Mouse (Mus musculus) gastrocnemius, postnatal 36 days (tissue): ENCODE measurements at regions not wholly inside any gene's neighbourhood (a gene's known extent, or its start where the extent isn't known, plus 50 kb on each side); places are given as distances from the start of the nearest gene placed in this dataset.

Experiments used
- DNase-seq, 2 experiments: peaks; one replicate each; pipeline ENCODE4 v3.0.0; 2022
- intact Hi-C: fragments of 180-260 bp; cut with DNase I; formaldehyde crosslinking; loops from one replicate; pipeline ENCODE4 v1.15.1; 2025

GRCm38 (mm10) chr9:47323051-47323450, 206.9 kb upstream of the Cadm1 start:
- intact Hi-C loops = no loop called here
- no peak for DNase-seq

- DNase-seq = no peak
- intact Hi-C loops = no loop called here
Observed at GRCm38 (mm10) chr9:47327575-47327974, 202.4 kb upstream of the Cadm1 start.

GRCm38 (mm10) chr9:47332929-47333328, 197.0 kb upstream of the Cadm1 start:
- intact Hi-C loops = no loop called here
- DNase-seq = no peak

GRCm38 (mm10) chr9:47338221-47338620, 191.8 kb upstream of the Cadm1 start:
- no peak for DNase-seq
- intact Hi-C loops = no loop called here

GRCm38 (mm10) chr9:47346527-47347111, 183.4 kb upstream of the Cadm1 start:
- DNase-seq = no peak
- intact Hi-C loops = no loop called here

- DNase-seq = no peak
- intact Hi-C loops = no loop called here
Observed at GRCm38 (mm10) chr9:47350301-47350700, 179.7 kb upstream of the Cadm1 start.

- DNase-seq = no peak
- intact Hi-C loops = no loop called here
Observed at GRCm38 (mm10) chr9:47351036-47351435, 178.9 kb upstream of the Cadm1 start.

GRCm38 (mm10) chr9:47353017-47353416, 177.0 kb upstream of the Cadm1 start:
- no peak for DNase-seq
- intact Hi-C loops = no loop called here

GRCm38 (mm10) chr9:47353972-47354371, 176.0 kb upstream of the Cadm1 start:
- intact Hi-C loops = no loop called here
- no peak for DNase-seq

GRCm38 (mm10) chr9:47354423-47354822, 175.6 kb upstream of the Cadm1 start:
- intact Hi-C loops = no loop called here
- DNase-seq = no peak

GRCm38 (mm10) chr9:47354866-47355265, 175.1 kb upstream of the Cadm1 start:
- intact Hi-C loops = no loop called here
- DNase-seq = no peak

- intact Hi-C loops = no loop called here
- DNase-seq = no peak
Observed at GRCm38 (mm10) chr9:47357756-47358399, 172.1 kb upstream of the Cadm1 start.

GRCm38 (mm10) chr9:47358400-47358767, 171.6 kb upstream of the Cadm1 start:
- DNase-seq = no peak
- intact Hi-C loops = no loop called here

- DNase-seq = no peak
Observed at GRCm38 (mm10) chr9:47363086-47363485, 166.9 kb upstream of the Cadm1 start.

GRCm38 (mm10) chr9:47364762-47365161, 165.2 kb upstream of the Cadm1 start:
- no peak for DNase-seq
- intact Hi-C loops = no loop called here

More at GRCm38 (mm10) chr9:47363086-47363485, 166.9 kb upstream of the Cadm1 start:
- intact Hi-C loops = no loop called here

- intact Hi-C loops = no loop called here
- peak in 1 of 2 experiments; percentile 12 for DNase-seq
Observed at GRCm38 (mm10) chr9:47367266-47367957, 162.6 kb upstream of the Cadm1 start.

- no peak for DNase-seq
- intact Hi-C loops = no loop called here
Observed at GRCm38 (mm10) chr9:47368015-47368901, 161.7 kb upstream of the Cadm1 start.

- intact Hi-C loops = no loop called here
- DNase-seq = no peak
Observed at GRCm38 (mm10) chr9:47372296-47372695, 157.7 kb upstream of the Cadm1 start.

- intact Hi-C loops = no loop called here
- no peak for DNase-seq
Observed at GRCm38 (mm10) chr9:47374086-47374485, 155.9 kb upstream of the Cadm1 start.

GRCm38 (mm10) chr9:47376645-47377044, 153.3 kb upstream of the Cadm1 start:
- intact Hi-C loops = no loop called here

GRCm38 (mm10) chr9:47378541-47378940, 151.4 kb upstream of the Cadm1 start:
- intact Hi-C loops = no loop called here

More at GRCm38 (mm10) chr9:47376645-47377044, 153.3 kb upstream of the Cadm1 start:
- DNase-seq = no peak

More at GRCm38 (mm10) chr9:47378541-47378940, 151.4 kb upstream of the Cadm1 start:
- no peak for DNase-seq
